Mouse (Mus musculus) hindbrain, embryonic 15.5 days (tissue): ENCODE measurements around the gene Cass4. TPM values are rescaled to one million over a fixed set of nuclear protein-coding genes. Genes with fewer than 3 reads are reported as not detected.
A peak's percentile ranks its signal among the peaks of the same experiment; 100 is the strongest.

Source experiments
- ATAC-seq: fragments of 200-750 bp; cut with Nextera tagmentation; 2 replicates; pipeline ENCODE4 v1.8.0; 2017; ENCODE audit warnings: low read depth, moderate number of reproducible peaks, moderate TSS enrichment; ENCODE audit not compliant: low FRiP score
- H3K27ac ChIP-seq: fragments of 300-500 bp; sonication (generic); replicated peaks from 2 replicates; pipeline ENCODE4 v1.5.1; 2015; ENCODE audit warnings: mild to moderate bottlenecking, inconsistent platforms
- H3K27me3 ChIP-seq: fragments of 300-500 bp; sonication (generic); 2 replicates; pipeline ENCODE4 v1.6.1; 2015; ENCODE audit warnings: control low read depth, inconsistent platforms
- H3K36me3 ChIP-seq: fragments of 300-500 bp; sonication (generic); 2 replicates; pipeline ENCODE4 v1.6.1; 2015; ENCODE audit warnings: control low read depth, inconsistent platforms
- H3K4me1 ChIP-seq: fragments of 300-500 bp; sonication (generic); replicated peaks from 2 replicates; pipeline ENCODE4 v1.6.1; 2015; ENCODE audit warnings: control low read depth, inconsistent platforms
- H3K4me2 ChIP-seq: fragments of 300-500 bp; sonication (generic); 2 replicates; pipeline ENCODE4 v1.6.1; 2015; ENCODE audit warnings: moderate library complexity, mild to moderate bottlenecking, inconsistent platforms
- H3K4me3 ChIP-seq: fragments of 300-500 bp; sonication (generic); 2 replicates; pipeline ENCODE4 v1.5.1; 2015; ENCODE audit warnings: mild to moderate bottlenecking, inconsistent platforms
- H3K9ac ChIP-seq: fragments of 300-500 bp; sonication (generic); 2 replicates; pipeline ENCODE4 v1.6.1; 2015; ENCODE audit warnings: inconsistent platforms
- H3K9me3 ChIP-seq: fragments of 300-500 bp; sonication (generic); 2 replicates; pipeline ENCODE4 v1.6.1; 2016; ENCODE audit warnings: control low read depth, inconsistent platforms
- WGBS: fragments of 180-500 bp; shearing (Covaris S2); methylation state at CpG from one replicate; pipeline ENCODE4 v1.1.7; 2015; 5-methylcytosine and 5-hydroxymethylcytosine counted together
- polyA plus RNA-seq: library from polyadenylated mRNA; unstranded; fragments of >200 nt; fragmentation: Nextera tagmentation; extraction: Ambion mirVana; gene quantifications from 2 replicates; pipeline ENCODE4 v1.2.1, GENCODE M21; 2015

Cass4 gene
- polyA plus RNA-seq, 1 experiment from 2014 or later: 0.13 TPM

DNA sequence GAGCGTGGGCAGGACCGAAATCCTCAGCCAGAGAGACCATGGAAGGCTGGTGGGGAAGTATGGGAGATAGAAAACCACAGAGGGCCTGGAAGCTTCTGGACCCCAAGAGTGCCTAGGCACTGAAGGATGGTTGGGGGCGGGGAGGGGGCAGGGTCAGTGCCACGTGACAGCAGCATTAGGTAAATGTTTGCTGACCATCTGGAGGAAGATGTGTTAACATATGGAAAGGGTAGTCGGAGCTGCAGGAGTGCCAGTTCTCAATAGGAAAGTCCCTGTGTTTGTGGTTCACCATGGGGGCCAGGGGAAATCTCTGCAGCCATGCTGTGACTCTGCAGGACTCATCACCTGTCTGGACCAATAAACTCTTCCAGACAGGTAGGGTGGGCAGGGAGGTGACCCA is 20.3 kb downstream of the Cass4 start:
- WGBS: 59% methylated on average over 5 of the region's 5 CpGs
- Histone ChIP-seq H3K36me3 (no peaks in the 10 kb centered on the region), H3K27me3 (no peaks in the 10 kb centered on the region), H3K27ac (no peak overlapping the region), H3K9me3 (no peaks in the 10 kb centered on the region), H3K4me2 (no peak overlapping the region), H3K4me1 (peaks cover 4% of the 10 kb centered on the region; the same call in 1 of the 2 replicates), H3K9ac (no peak overlapping the region), H3K4me3 (no peak overlapping the region)
- ATAC-seq: no peak

DNA sequence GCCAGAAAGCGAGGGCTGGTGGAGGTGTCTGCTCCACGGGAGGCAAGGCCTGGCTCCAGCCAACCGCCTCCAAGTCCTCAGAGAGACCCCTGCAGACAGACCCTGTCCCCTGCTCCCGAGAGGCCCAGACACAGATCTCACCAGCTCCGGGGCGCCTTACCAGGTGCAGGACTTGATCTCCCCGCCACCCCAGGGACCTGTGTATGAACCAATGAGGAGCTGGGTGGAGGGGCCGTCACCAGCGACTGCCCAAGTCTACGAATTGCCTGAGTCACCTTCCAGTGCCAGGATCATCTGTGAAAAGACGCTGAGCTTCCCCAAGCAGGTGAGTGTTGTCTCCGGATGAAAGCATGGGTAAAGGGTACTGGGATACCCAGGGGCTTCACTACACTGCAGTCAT is 22.6 kb downstream of the Cass4 start:
- no peaks in the 10 kb centered on the region for H3K9me3 ChIP-seq
- H3K36me3 ChIP-seq: no peaks in the 10 kb centered on the region
- no peak for ATAC-seq
- H3K27me3 ChIP-seq: no peaks in the 10 kb centered on the region
- no peak overlapping the region for H3K27ac ChIP-seq
- WGBS: 71% methylated on average over 12 of the region's 12 CpGs
- no peak overlapping the region for H3K9ac ChIP-seq
- H3K4me2 ChIP-seq: no peak overlapping the region
- peaks cover 4% of the 10 kb centered on the region; the same call in 1 of the 2 replicates for H3K4me1 ChIP-seq
- H3K4me3 ChIP-seq: no peak overlapping the region

DNA sequence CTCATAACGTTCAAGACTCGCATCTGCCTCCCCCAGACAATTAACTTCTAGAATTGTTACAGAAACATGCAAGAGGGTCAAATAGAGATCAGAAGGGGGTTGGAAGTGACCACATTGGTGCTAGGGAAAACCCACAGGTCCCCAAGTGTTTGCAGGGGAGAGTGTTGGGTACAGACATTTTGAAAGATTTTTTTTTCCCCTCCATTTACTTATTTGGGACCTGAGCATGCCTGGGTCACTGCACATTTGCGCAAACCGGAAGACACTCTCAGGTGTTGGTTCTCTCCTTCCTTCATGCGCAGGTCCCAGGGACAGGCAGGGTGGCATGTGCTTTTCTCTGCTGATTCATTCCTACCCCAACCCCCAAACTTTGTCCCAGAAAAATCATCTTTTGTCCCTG is 23.3 kb downstream of the Cass4 start:
- H3K4me3 ChIP-seq: no peak overlapping the region
- no peak for ATAC-seq
- H3K27me3 ChIP-seq: no peaks in the 10 kb centered on the region
- H3K9ac ChIP-seq: no peak overlapping the region
- H3K4me2 ChIP-seq: no peak overlapping the region
- no peaks in the 10 kb centered on the region for H3K36me3 ChIP-seq
- 90% methylated on average over 5 of the region's 5 CpGs for WGBS
- no peak overlapping the region for H3K27ac ChIP-seq
- peaks cover 4% of the 10 kb centered on the region; the same call in 1 of the 2 replicates for H3K4me1 ChIP-seq
- no peaks in the 10 kb centered on the region for H3K9me3 ChIP-seq

DNA sequence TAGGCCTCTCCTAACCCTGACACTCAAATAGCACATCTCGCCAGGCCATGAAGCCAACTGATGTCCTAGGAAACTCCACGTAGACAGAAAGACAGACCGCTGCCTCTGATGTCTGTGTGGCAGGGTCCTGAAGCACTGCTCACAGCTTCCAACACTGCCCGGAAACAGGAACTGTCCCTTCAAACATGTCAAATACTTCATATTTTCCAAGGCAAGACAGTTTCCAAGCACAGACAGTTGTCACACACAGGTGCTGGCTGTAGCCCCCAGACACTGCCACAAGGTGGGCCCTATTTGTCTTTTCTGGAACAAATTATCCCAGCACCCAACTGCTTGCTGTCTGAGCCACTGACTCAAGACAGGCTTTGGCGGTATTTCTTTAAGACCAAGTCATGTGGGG is 24.6 kb downstream of the Cass4 start:
- Histone ChIP-seq H3K4me3 (no peak overlapping the region), H3K9ac (no peak overlapping the region), H3K27me3 (no peaks in the 10 kb centered on the region), H3K4me2 (no peak overlapping the region), H3K27ac (no peak overlapping the region), H3K4me1 (no peaks in the 10 kb centered on the region), H3K9me3 (no peaks in the 10 kb centered on the region), H3K36me3 (no peaks in the 10 kb centered on the region)
- 85% methylated on average over 5 of the region's 5 CpGs for WGBS
- no peak for ATAC-seq

DNA sequence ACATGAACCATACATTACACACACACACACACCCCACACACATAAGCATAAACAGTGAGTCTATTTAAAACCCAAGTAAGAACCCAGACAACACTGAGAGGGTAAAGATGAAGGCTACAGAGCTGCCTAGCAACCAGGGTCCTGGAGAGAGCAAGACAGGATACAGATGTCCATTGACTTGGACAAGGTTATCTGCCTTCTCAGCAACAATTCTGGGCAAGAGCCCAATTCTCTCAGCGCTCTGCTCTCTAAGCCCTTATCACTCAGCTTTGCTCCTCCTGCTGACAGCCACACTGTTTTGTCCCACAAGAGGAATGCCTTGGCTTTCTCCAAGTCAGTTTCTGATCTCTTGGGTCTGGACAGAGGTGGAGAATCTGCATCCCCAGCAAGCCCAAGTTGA is 37.0 kb downstream of the Cass4 start:
- Histone ChIP-seq H3K27ac (no peak overlapping the region), H3K4me3 (no peak overlapping the region), H3K4me2 (no peak overlapping the region), H3K9ac (no peak overlapping the region), H3K36me3 (no peaks in the 10 kb centered on the region), H3K4me1 (no peaks in the 10 kb centered on the region), H3K9me3 (no peaks in the 10 kb centered on the region), H3K27me3 (no peaks in the 10 kb centered on the region)
- no peak for ATAC-seq
- 63% methylated on average over 1 of the region's 1 CpGs for WGBS

- Histone ChIP-seq H3K36me3 (no peaks in the 10 kb centered on the region), H3K9ac (no peak overlapping the region), H3K4me3 (no peak overlapping the region), H3K27me3 (no peaks in the 10 kb centered on the region), H3K9me3 (no peaks in the 10 kb centered on the region), H3K4me1 (no peaks in the 10 kb centered on the region), H3K27ac (no peak overlapping the region), H3K4me2 (no peak overlapping the region)
- ATAC-seq: no peak
- WGBS: 64% methylated on average over 5 of the region's 5 CpGs
Measured at GRCm38 (mm10) chr2:172433746-172434145, 40.2 kb downstream of the Cass4 start.

- no peak for ATAC-seq
Measured at GRCm38 (mm10) chr2:172437371-172437952, 43.9 kb downstream of the Cass4 start.

GRCm38 (mm10) chr2:172439843-172440639 is 46.4 kb downstream of the Cass4 start, which contains the start of gene Rtf2:
Rtf2 (plus strand) TSS chr2:172440556.
- H3K4me1 ChIP-seq: peaks cover 26% of the 10 kb centered on the region
- H3K27ac ChIP-seq: peak within 1 kb of the TSS; percentile 78
- peaks cover 4% of the 10 kb centered on the region; the same call in 1 of the 2 replicates for H3K36me3 ChIP-seq
- H3K27me3 ChIP-seq: no peaks in the 10 kb centered on the region
- peak within 1 kb of the TSS; percentile 80 for H3K4me2 ChIP-seq
- H3K9me3 ChIP-seq: no peaks in the 10 kb centered on the region
- peak; percentile 98 for ATAC-seq
- H3K4me3 ChIP-seq: peak within 1 kb of the TSS; percentile 66
- 3% methylated on average over 35 of the region's 35 CpGs for WGBS
- peak within 1 kb of the TSS; percentile 61 for H3K9ac ChIP-seq

More at GRCm38 (mm10) chr2:172437371-172437952, 43.9 kb downstream of the Cass4 start:
- H3K4me2 ChIP-seq: no peak overlapping the region
- H3K36me3 ChIP-seq: no peaks in the 10 kb centered on the region
- H3K4me3 ChIP-seq: no peak overlapping the region
- H3K27me3 ChIP-seq: no peaks in the 10 kb centered on the region
- H3K27ac ChIP-seq: no peak overlapping the region
- H3K9ac ChIP-seq: no peak overlapping the region
- peaks cover 23% of the 10 kb centered on the region for H3K4me1 ChIP-seq
- H3K9me3 ChIP-seq: no peaks in the 10 kb centered on the region
- 67% methylated on average over 16 of the region's 16 CpGs for WGBS

DNA sequence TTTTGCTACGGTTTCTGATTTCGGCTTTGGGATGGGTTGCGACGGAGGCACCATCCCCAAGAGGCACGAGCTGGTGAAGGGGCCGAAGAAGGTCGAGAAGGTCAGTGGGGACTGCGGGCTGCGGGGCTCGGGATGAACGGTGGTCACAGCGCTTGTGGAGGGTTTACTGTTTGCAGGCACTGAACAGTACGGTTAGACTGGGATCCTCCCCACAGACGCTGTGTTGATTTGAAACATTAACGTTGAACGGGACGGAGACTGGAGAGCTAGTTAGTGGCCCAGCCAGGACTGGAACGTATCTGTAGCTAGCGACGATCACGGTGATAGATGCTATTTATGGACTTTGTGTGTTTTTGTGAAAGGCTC is 47.0 kb downstream of the Cass4 start:
- Histone ChIP-seq H3K36me3 (peaks cover 10% of the 10 kb centered on the region), H3K4me1 (peaks cover 26% of the 10 kb centered on the region), H3K27me3 (no peaks in the 10 kb centered on the region), H3K4me3 (peak overlapping the region; percentile 66), H3K9me3 (no peaks in the 10 kb centered on the region), H3K4me2 (peak overlapping the region; percentile 80), H3K9ac (peak overlapping the region; percentile 61), H3K27ac (peak overlapping the region; percentile 78)
- ATAC-seq: peak; percentile 76
- 1% methylated on average over 21 of the region's 21 CpGs for WGBS

GRCm38 (mm10) chr2:172441176-172441575 is 47.6 kb downstream of the Cass4 start:
- H3K9ac ChIP-seq: peak overlapping the region; percentile 61
- peaks cover 15% of the 10 kb centered on the region for H3K36me3 ChIP-seq
- H3K27me3 ChIP-seq: no peaks in the 10 kb centered on the region
- H3K9me3 ChIP-seq: no peaks in the 10 kb centered on the region
- peaks cover 26% of the 10 kb centered on the region for H3K4me1 ChIP-seq
- ATAC-seq: no peak
- H3K4me3 ChIP-seq: peak overlapping the region; percentile 66
- peak overlapping the region; percentile 80 for H3K4me2 ChIP-seq
- 35% methylated on average over 6 of the region's 6 CpGs for WGBS
- H3K27ac ChIP-seq: no peak overlapping the region

DNA sequence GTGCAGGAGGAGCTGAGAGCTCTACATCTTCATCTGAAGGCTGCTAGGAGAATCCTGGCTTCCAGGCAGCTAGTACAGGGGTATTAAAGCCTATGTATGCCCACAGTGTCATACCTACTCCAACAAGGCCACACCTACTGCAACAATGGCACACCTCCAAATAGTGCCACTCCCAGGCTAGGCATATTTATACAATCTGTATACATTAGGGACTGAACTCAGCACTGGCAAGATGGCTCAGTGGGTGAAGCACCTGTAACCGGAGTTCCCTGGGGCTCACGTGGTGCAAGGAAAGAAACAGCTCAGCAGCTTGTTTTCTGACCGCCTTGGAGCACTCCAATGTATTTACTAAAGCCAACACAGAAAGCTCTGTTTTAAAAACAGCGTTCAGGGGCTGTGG is 52.0 kb downstream of the Cass4 start:
- Histone ChIP-seq H3K4me1 (peaks cover 19% of the 10 kb centered on the region), H3K4me3 (no peak overlapping the region), H3K9ac (no peak overlapping the region), H3K36me3 (peaks cover 55% of the 10 kb centered on the region), H3K27me3 (no peaks in the 10 kb centered on the region), H3K27ac (no peak overlapping the region), H3K9me3 (no peaks in the 10 kb centered on the region), H3K4me2 (no peak overlapping the region)
- ATAC-seq: no peak
- WGBS: 91% methylated on average over 4 of the region's 4 CpGs

GRCm38 (mm10) chr2:172447317-172447716 is 53.7 kb downstream of the Cass4 start:
- Histone ChIP-seq H3K36me3 (peaks cover 65% of the 10 kb centered on the region), H3K4me1 (0 out of 2 replicates have a peak, but pooled peaks cover 4% of the 10 kb centered on the region), H3K9me3 (no peaks in the 10 kb centered on the region), H3K4me2 (no peak overlapping the region), H3K4me3 (no peak overlapping the region), H3K9ac (no peak overlapping the region), H3K27ac (no peak overlapping the region), H3K27me3 (no peaks in the 10 kb centered on the region)
- ATAC-seq: no peak
- WGBS: 91% methylated on average over 6 of the region's 6 CpGs
